Mouse (Mus musculus): ENCODE results near the gene Acbd4. TPM values are rescaled to one million over a fixed set of nuclear protein-coding genes. Genes with fewer than 3 reads are reported as not detected.

The Acbd4 gene
- polyA plus RNA-seq, 1 experiment from 2014 or later, result 14.5 TPM

DNA sequence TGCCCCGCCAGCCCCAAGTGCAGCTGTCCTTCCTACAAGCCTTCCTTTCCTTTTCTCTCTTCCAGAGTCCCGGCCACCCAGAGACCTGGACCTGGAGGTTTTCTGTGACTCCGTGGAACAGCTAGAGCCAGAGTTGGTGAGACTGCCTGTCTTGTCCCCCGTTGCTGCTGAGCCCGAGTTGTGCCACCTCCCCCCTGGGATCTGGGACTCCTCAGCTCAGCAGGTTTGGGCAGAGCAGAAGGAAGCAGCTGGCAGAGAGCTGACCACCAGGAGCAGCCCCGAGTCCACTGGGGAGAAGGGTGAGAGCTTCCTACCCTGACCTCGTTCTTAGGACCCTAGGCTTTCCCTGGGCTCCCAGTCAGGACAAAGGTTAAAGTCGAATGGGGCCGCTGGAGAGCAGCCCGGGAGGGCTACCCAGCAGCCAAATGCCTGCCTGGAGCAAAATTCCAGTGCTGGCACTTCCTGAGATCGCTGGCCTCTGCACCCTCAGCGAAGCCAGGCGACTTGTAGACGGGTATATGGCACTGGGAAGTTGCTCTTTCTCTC, 3.8 kb downstream of the Acbd4 start:
- DNase-seq (ENCODE audit: low spot score) (peak; percentile 50), ATAC-seq (replicated peaks; ENCODE audit: low FRiP score, low TSS enrichment, low read depth) (no peak)
- Histone ChIP-seq H3K9me3 (ENCODE audit: control insufficient read depth, low read length) (no peaks in the 10 kb centered on the region), H3K4me2 (ENCODE audit: low read length) (no peak overlapping the region), H3K4me3 (ENCODE audit: low read depth, low read length) (no peak overlapping the region), H3K9ac (ENCODE audit: low read length) (no peak overlapping the region), H3K27ac (ENCODE audit: low read depth) (no peak overlapping the region), H3K36me3 (ENCODE audit: control insufficient read depth, insufficient read depth, low read length) (no peaks in the 10 kb centered on the region), H3K4me1 (replicated peaks; ENCODE audit: control insufficient read depth, insufficient read depth, low read length) (peaks cover 10% of the 10 kb centered on the region; the same call in 1 of the 2 replicates), H3K27me3 (replicated peaks; ENCODE audit: control insufficient read depth, insufficient read depth, low read length) (peaks cover 7% of the 10 kb centered on the region; the same call in 1 of the 2 replicates)
- WGBS, result 54% methylated on average over 14 of the region's 14 CpGs

DNA sequence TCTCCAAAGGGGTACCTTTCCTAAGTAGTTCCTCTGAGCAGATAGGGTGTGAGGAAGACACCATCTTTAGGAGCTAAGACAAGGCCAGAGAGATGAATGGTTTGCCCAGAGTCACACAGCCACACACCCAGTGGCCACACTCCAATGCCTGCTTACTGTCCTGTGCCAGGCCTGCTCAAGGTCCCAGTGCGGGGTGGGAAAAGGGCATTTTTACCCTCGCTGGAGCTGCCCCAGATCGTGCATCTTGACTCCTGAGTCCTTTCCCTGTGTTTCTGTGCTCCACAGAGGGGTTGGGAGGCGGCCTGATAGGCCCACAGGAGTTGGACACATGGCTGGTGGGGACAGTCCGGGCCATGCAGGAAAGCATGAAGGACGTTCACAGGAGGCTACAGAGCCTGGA, 4.3 kb downstream of the Acbd4 start:
- Histone ChIP-seq H3K27ac (ENCODE audit: low read depth) (no peak overlapping the region), H3K9ac (ENCODE audit: low read length) (no peak overlapping the region), H3K4me3 (ENCODE audit: low read depth, low read length) (no peak overlapping the region), H3K4me2 (ENCODE audit: low read length) (no peak overlapping the region), H3K4me1 (replicated peaks; ENCODE audit: control insufficient read depth, insufficient read depth, low read length) (peaks cover 11% of the 10 kb centered on the region; the same call in 1 of the 2 replicates), H3K36me3 (ENCODE audit: control insufficient read depth, insufficient read depth, low read length) (no peaks in the 10 kb centered on the region), H3K9me3 (ENCODE audit: control insufficient read depth, low read length) (no peaks in the 10 kb centered on the region), H3K27me3 (replicated peaks; ENCODE audit: control insufficient read depth, insufficient read depth, low read length) (0 out of 2 replicates have a peak, but pooled peaks cover 3% of the 10 kb centered on the region)
- ATAC-seq (replicated peaks; ENCODE audit: low FRiP score, low TSS enrichment, low read depth), result no peak
- peak; percentile 45 for DNase-seq (ENCODE audit: low spot score)
- 81% methylated on average over 6 of the region's 6 CpGs for WGBS

DNA sequence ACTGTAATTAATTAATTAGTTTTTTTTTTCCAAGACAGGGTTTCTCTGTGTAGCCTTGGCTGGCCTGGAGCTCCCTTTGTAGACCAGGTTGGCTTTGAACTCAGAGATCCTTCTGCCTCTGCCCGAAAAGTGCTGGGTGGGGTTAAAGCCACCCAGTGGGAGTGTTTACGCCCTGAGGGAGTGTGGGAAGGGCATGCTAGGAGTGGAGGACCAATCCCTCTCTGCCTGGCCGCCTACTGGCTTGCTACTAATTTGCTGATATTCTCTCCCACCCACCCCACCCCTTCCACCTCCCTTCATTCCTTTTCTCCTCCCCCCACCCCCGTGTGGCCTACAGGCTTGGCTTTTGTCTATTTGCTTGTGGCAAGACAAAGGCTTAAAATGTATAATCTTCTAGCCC, 4.9 kb downstream of the Acbd4 start:
- Histone ChIP-seq H3K36me3 (ENCODE audit: control insufficient read depth, insufficient read depth, low read length) (no peaks in the 10 kb centered on the region), H3K4me1 (replicated peaks; ENCODE audit: control insufficient read depth, insufficient read depth, low read length) (peaks cover 16% of the 10 kb centered on the region), H3K4me2 (ENCODE audit: low read length) (no peak overlapping the region), H3K27me3 (replicated peaks; ENCODE audit: control insufficient read depth, insufficient read depth, low read length) (no peaks in the 10 kb centered on the region), H3K9ac (ENCODE audit: low read length) (no peak overlapping the region), H3K27ac (ENCODE audit: low read depth) (no peak overlapping the region), H3K4me3 (ENCODE audit: low read depth, low read length) (no peak overlapping the region), H3K9me3 (ENCODE audit: control insufficient read depth, low read length) (no peaks in the 10 kb centered on the region)
- 61% methylated on average over 4 of the region's 4 CpGs for WGBS
- DNase-seq (ENCODE audit: low spot score), result peak; percentile 20
- no peak for ATAC-seq (replicated peaks; ENCODE audit: low FRiP score, low TSS enrichment, low read depth)

DNA sequence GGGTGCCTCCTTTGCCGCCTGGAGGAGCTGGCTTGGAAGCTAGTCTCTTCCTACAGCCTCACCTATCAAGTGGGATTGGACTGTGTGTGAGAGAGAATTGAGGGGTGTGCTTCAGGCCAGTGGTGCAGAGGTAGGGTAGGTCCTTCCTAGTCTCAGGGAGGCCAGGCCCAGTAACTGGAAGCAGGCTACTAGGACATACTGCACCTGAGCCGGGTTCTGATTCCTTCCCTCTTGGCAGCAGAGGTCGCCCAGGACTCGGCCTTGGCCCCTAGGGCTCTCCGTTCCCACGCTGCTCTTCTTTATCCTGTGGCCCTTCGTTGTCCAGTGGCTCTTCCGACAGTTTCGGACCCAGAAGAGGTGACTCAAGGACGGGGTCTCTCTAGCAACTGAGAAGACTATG, 9.8 kb downstream of the Acbd4 start:
- Histone ChIP-seq H3K4me2 (ENCODE audit: low read length) (peak overlapping the region; percentile 65), H3K36me3 (ENCODE audit: control insufficient read depth, insufficient read depth, low read length) (no peaks in the 10 kb centered on the region), H3K27ac (ENCODE audit: low read depth) (no peak overlapping the region), H3K4me1 (replicated peaks; ENCODE audit: control insufficient read depth, insufficient read depth, low read length) (peaks cover 18% of the 10 kb centered on the region), H3K9ac (ENCODE audit: low read length) (peak overlapping the region; percentile 31; the same call in 1 of the 2 replicates), H3K4me3 (ENCODE audit: low read depth, low read length) (peak overlapping the region; percentile 34), H3K9me3 (ENCODE audit: control insufficient read depth, low read length) (no peaks in the 10 kb centered on the region), H3K27me3 (replicated peaks; ENCODE audit: control insufficient read depth, insufficient read depth, low read length) (no peaks in the 10 kb centered on the region)
- WGBS, result 24% methylated on average over 10 of the region's 10 CpGs
- DNase-seq (ENCODE audit: low spot score), result no peak
- no peak for ATAC-seq (replicated peaks; ENCODE audit: low FRiP score, low TSS enrichment, low read depth)

DNA sequence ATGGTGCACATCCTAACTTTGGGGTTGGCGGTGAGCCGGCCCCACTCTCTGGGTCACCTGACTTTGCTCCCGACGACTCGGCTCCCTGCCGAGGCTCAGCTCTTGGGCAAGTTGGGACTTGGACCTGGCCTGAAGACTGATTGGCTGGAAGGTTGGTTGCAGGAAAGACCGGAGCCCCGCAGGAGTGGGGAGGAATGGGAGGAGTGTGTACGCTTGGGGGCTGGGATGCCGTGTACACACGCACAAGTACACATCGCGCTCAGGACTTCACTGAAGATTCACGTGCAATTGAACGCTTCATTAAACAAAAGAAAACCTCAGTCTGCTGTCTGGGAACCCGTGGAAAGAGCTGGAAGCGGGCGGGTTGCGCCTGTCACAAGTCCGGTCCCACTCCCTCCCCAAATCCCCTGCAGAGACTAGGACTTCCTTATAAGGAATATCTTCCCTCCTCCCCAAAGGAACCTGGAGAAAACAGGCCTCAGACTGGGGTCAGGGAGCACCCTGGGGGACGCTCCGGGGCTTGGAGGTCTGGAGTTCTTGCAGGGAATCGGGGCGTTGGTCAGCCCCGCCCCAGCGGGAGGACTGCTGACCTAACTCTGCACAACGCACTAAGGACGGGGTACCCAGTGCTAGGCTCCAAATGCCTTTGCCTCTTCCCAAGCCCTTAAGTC, 10.5 kb downstream of the Acbd4 start:
- peak overlapping the region; percentile 65 for H3K4me2 ChIP-seq (ENCODE audit: low read length)
- peak overlapping the region; percentile 31 for H3K9ac ChIP-seq (ENCODE audit: low read length)
- H3K4me3 ChIP-seq (ENCODE audit: low read depth, low read length), result peak overlapping the region; percentile 34
- peaks cover 18% of the 10 kb centered on the region for H3K4me1 ChIP-seq (replicated peaks; ENCODE audit: control insufficient read depth, insufficient read depth, low read length)
- H3K9me3 ChIP-seq (ENCODE audit: control insufficient read depth, low read length), result no peaks in the 10 kb centered on the region
- peak overlapping the region; percentile 1; the same call in 1 of the 2 replicates for H3K27ac ChIP-seq (ENCODE audit: low read depth)
- no peaks in the 10 kb centered on the region for H3K36me3 ChIP-seq (ENCODE audit: control insufficient read depth, insufficient read depth, low read length)
- no peak for ATAC-seq (replicated peaks; ENCODE audit: low FRiP score, low TSS enrichment, low read depth)
- 3% methylated on average over 28 of the region's 28 CpGs for WGBS
- no peaks in the 10 kb centered on the region for H3K27me3 ChIP-seq (replicated peaks; ENCODE audit: control insufficient read depth, insufficient read depth, low read length)
- peak; percentile 74 for DNase-seq (ENCODE audit: low spot score)

DNA sequence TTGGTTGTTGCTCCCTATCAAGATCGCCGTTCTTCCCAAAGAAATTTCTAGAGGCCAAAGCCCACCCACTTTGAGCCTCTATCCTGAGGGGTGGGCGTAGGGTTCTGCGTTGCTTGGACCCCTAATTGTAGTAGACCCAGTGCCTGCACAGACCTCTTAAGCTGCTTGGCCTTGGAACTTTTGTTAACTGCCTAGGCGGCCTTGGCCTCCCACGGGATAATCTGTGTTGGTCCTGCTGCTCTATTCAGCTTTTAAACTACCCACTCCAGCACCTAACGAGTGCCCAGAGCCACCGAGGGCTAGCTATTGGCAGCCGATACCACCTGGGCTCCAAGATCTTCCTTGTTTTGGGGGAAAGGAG, 11.1 kb downstream of the Acbd4 start:
- no peak for DNase-seq (ENCODE audit: low spot score)
- Histone ChIP-seq H3K27me3 (replicated peaks; ENCODE audit: control insufficient read depth, insufficient read depth, low read length) (no peaks in the 10 kb centered on the region), H3K36me3 (ENCODE audit: control insufficient read depth, insufficient read depth, low read length) (no peaks in the 10 kb centered on the region), H3K27ac (ENCODE audit: low read depth) (peak overlapping the region; percentile 1; the same call in 1 of the 2 replicates), H3K9ac (ENCODE audit: low read length) (peak overlapping the region; percentile 31; the same call in 1 of the 2 replicates), H3K4me3 (ENCODE audit: low read depth, low read length) (0 out of 2 replicates have a peak overlapping the region, but pooled peaks have one; percentile 34), H3K4me1 (replicated peaks; ENCODE audit: control insufficient read depth, insufficient read depth, low read length) (peaks cover 18% of the 10 kb centered on the region), H3K4me2 (ENCODE audit: low read length) (peak overlapping the region; percentile 65), H3K9me3 (ENCODE audit: control insufficient read depth, low read length) (no peaks in the 10 kb centered on the region)
- no peak for ATAC-seq (replicated peaks; ENCODE audit: low FRiP score, low TSS enrichment, low read depth)
- WGBS, result 31% methylated on average over 9 of the region's 9 CpGs

DNA sequence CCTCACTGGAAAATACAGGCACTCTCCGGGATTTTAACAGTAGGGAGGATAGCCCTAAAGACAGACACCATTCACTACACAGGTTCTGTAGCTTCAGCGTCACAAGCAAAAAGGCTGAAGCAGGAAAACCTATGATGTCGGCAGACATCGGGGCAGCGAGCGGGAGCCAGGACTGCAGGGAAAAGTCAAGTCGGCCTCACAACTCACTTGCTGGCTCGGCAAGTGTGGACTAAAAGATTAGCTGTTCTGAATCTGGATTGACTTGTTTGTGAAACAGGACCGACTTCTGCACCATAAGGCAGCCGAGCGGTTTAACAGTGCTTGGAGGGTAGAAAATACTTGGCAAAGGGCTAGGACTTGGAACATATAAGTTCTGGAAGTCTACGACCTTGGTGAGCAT, 11.5 kb downstream of the Acbd4 start:
- H3K9ac ChIP-seq (ENCODE audit: low read length), result no peak overlapping the region
- H3K4me1 ChIP-seq (replicated peaks; ENCODE audit: control insufficient read depth, insufficient read depth, low read length), result peaks cover 18% of the 10 kb centered on the region
- no peak overlapping the region for H3K27ac ChIP-seq (ENCODE audit: low read depth)
- H3K36me3 ChIP-seq (ENCODE audit: control insufficient read depth, insufficient read depth, low read length), result no peaks in the 10 kb centered on the region
- H3K4me3 ChIP-seq (ENCODE audit: low read depth, low read length), result no peak overlapping the region
- no peak for ATAC-seq (replicated peaks; ENCODE audit: low FRiP score, low TSS enrichment, low read depth)
- H3K4me2 ChIP-seq (ENCODE audit: low read length), result no peak overlapping the region
- DNase-seq (ENCODE audit: low spot score), result no peak
- 49% methylated on average over 12 of the region's 12 CpGs for WGBS
- H3K27me3 ChIP-seq (replicated peaks; ENCODE audit: control insufficient read depth, insufficient read depth, low read length), result no peaks in the 10 kb centered on the region
- H3K9me3 ChIP-seq (ENCODE audit: control insufficient read depth, low read length), result no peaks in the 10 kb centered on the region

DNA sequence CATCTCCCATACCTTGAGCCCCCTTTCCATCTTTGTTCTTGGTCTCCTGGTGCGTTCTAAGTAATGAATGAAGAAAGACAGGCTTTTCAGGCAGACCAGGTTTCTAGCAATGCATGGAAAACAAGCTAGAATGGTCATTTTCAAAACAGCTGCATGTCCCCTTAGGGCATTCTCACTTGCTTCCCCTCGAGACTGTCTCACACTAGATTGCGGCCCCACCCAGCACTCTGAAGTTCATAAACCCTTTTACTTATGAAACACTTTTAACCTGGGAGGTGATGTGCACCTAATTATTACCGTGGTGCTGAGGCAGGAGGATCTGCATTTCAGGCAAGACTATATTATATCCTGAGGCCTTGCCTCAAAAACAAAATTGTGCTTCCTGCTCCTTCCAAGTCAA, 12.3 kb downstream of the Acbd4 start:
- no peak overlapping the region for H3K4me3 ChIP-seq (ENCODE audit: low read depth, low read length)
- no peak overlapping the region for H3K27ac ChIP-seq (ENCODE audit: low read depth)
- no peaks in the 10 kb centered on the region for H3K27me3 ChIP-seq (replicated peaks; ENCODE audit: control insufficient read depth, insufficient read depth, low read length)
- DNase-seq (ENCODE audit: low spot score) (no peak), ATAC-seq (replicated peaks; ENCODE audit: low FRiP score, low TSS enrichment, low read depth) (no peak)
- WGBS, result 74% methylated on average over 4 of the region's 4 CpGs
- H3K9ac ChIP-seq (ENCODE audit: low read length), result no peak overlapping the region
- H3K9me3 ChIP-seq (ENCODE audit: control insufficient read depth, low read length), result no peaks in the 10 kb centered on the region
- peaks cover 22% of the 10 kb centered on the region for H3K4me1 ChIP-seq (replicated peaks; ENCODE audit: control insufficient read depth, insufficient read depth, low read length)
- H3K36me3 ChIP-seq (ENCODE audit: control insufficient read depth, insufficient read depth, low read length), result no peaks in the 10 kb centered on the region
- H3K4me2 ChIP-seq (ENCODE audit: low read length), result no peak overlapping the region

Measured in intestine, embryonic 14.5 days (tissue).